Mouse (Mus musculus) neural tube, embryonic 12.5 days (tissue): Measurements from ENCODE around the gene Ndufv1. TPM values are rescaled to one million over a fixed set of nuclear protein-coding genes. Genes with fewer than 3 reads are reported as not detected.
"Not testable (repeated sequence)": the region's sequence is repeated elsewhere in the genome, so short reads cannot be mapped to it uniquely, and the experiment has no call there.

ENCODE experiments used
- ATAC-seq: fragments of 200-750 bp; cut with Nextera tagmentation; 2 replicates; pipeline ENCODE4 v1.8.0; 2017; ENCODE audit warnings: low read depth, mild to moderate bottlenecking, moderate TSS enrichment, moderate library complexity; ENCODE audit not compliant: low FRiP score
- H3K27ac ChIP-seq: fragments of 300-500 bp; sonication (generic); 2 replicates; pipeline ENCODE4 v1.5.1; 2016
- H3K27me3 ChIP-seq: fragments of 300-500 bp; sonication (generic); replicated peaks from 2 replicates; pipeline ENCODE4 v1.6.1; 2016; ENCODE audit warnings: mild to moderate bottlenecking
- H3K36me3 ChIP-seq: fragments of 300-500 bp; sonication (generic); 2 replicates; pipeline ENCODE4 v1.6.1; 2016; ENCODE audit warnings: mild to moderate bottlenecking
- H3K4me1 ChIP-seq: fragments of 300-500 bp; sonication (generic); 2 replicates; pipeline ENCODE4 v1.6.1; 2016
- H3K4me2 ChIP-seq: fragments of 300-500 bp; sonication (generic); replicated peaks from 2 replicates; pipeline ENCODE4 v1.6.1; 2016; ENCODE audit warnings: mild to moderate bottlenecking
- H3K4me3 ChIP-seq: fragments of 300-500 bp; sonication (generic); 2 replicates; pipeline ENCODE4 v1.5.1; 2016
- H3K9ac ChIP-seq: fragments of 300-500 bp; sonication (generic); 2 replicates; pipeline ENCODE4 v1.6.1; 2016; ENCODE audit warnings: mild to moderate bottlenecking
- H3K9me3 ChIP-seq: fragments of 300-500 bp; sonication (generic); 2 replicates; pipeline ENCODE4 v1.6.1; 2016; ENCODE audit warnings: mild to moderate bottlenecking
- WGBS: fragments of 180-500 bp; shearing (Covaris S2); methylation state at CpG from one replicate; pipeline ENCODE4 v1.1.7; 2016; 5-methylcytosine and 5-hydroxymethylcytosine counted together
- polyA plus RNA-seq: library from polyadenylated mRNA; unstranded; fragments of >200 nt; fragmentation: Nextera tagmentation; extraction: Ambion mirVana; gene quantifications from 2 replicates; pipeline ENCODE4 v1.2.1, GENCODE M21; 2016

The Ndufv1 gene
- polyA plus RNA-seq, 1 experiment from 2014 or later = 209 TPM

GRCm38 (mm10) chr19:3983527-3984200 is 28.9 kb downstream of the Ndufv1 start:
- Histone ChIP-seq H3K4me1 (peaks cover 23% of the 10 kb centered on the region), H3K27ac (no peak overlapping the region), H3K4me3 (no peak overlapping the region), H3K36me3 (no peaks in the 10 kb centered on the region), H3K9me3 (no peaks in the 10 kb centered on the region), H3K27me3 (no peaks in the 10 kb centered on the region), H3K9ac (no peak overlapping the region), H3K4me2 (no peak overlapping the region)
- 33% methylated on average over 9 of the region's 9 CpGs for WGBS
- ATAC-seq = no peak

- 74% methylated on average over 9 of the region's 9 CpGs for WGBS
- Histone ChIP-seq H3K27me3 (no peaks in the 10 kb centered on the region), H3K4me2 (no peak overlapping the region), H3K36me3 (no peaks in the 10 kb centered on the region), H3K4me3 (no peak overlapping the region), H3K9me3 (no peaks in the 10 kb centered on the region), H3K9ac (no peak overlapping the region), H3K4me1 (peaks cover 19% of the 10 kb centered on the region), H3K27ac (no peak overlapping the region)
- ATAC-seq = no peak
Observed at GRCm38 (mm10) chr19:3980917-3981316, 31.7 kb downstream of the Ndufv1 start.

- Histone ChIP-seq H3K27ac (no peak overlapping the region), H3K4me1 (peaks cover 17% of the 10 kb centered on the region), H3K4me3 (no peak overlapping the region), H3K4me2 (no peak overlapping the region), H3K9ac (no peak overlapping the region), H3K36me3 (no peaks in the 10 kb centered on the region), H3K27me3 (no peaks in the 10 kb centered on the region), H3K9me3 (no peaks in the 10 kb centered on the region)
- peak; percentile 57; the same call in 1 of the 2 replicates for ATAC-seq
- WGBS = 16% methylated on average over 4 of the region's 4 CpGs
Observed at GRCm38 (mm10) chr19:3980309-3980708, 32.3 kb downstream of the Ndufv1 start.

- H3K27ac ChIP-seq = no peak overlapping the region
- no peak for ATAC-seq
- no peak overlapping the region for H3K4me2 ChIP-seq
- H3K4me3 ChIP-seq = no peak overlapping the region
- no peaks in the 10 kb centered on the region for H3K27me3 ChIP-seq
- no peaks in the 10 kb centered on the region for H3K4me1 ChIP-seq
- H3K9ac ChIP-seq = no peak overlapping the region
- 80% methylated on average over 2 of the region's 2 CpGs for WGBS
- no peaks in the 10 kb centered on the region for H3K9me3 ChIP-seq
- no peaks in the 10 kb centered on the region for H3K36me3 ChIP-seq
Observed at GRCm38 (mm10) chr19:3975866-3976265, 36.7 kb downstream of the Ndufv1 start.

GRCm38 (mm10) chr19:3974608-3975007 is 38.0 kb downstream of the Ndufv1 start:
- not testable (repeated sequence) for H3K4me1 ChIP-seq, H3K36me3 ChIP-seq, H3K27ac ChIP-seq, ATAC-seq, H3K4me3 ChIP-seq, H3K9me3 ChIP-seq, H3K9ac ChIP-seq, H3K4me2 ChIP-seq, H3K27me3 ChIP-seq
- WGBS = 94% methylated on average over 6 of the region's 6 CpGs

GRCm38 (mm10) chr19:3972229-3972628 is 40.4 kb downstream of the Ndufv1 start, which contains the start of gene Aldh3b2:
TSS of gene Aldh3b2 (plus strand) at chr19:3972328.
- no peak within 1 kb of the TSS for H3K4me2 ChIP-seq
- H3K4me3 ChIP-seq = no peak within 1 kb of the TSS
- H3K27me3 ChIP-seq = 0 out of 2 replicates have a peak, but pooled peaks cover 3% of the 10 kb centered on the region
- no peaks in the 10 kb centered on the region for H3K36me3 ChIP-seq
- WGBS = 58% methylated on average over 9 of the region's 9 CpGs
- no peak within 1 kb of the TSS for H3K27ac ChIP-seq
- no peaks in the 10 kb centered on the region for H3K9me3 ChIP-seq
- no peak for ATAC-seq
- H3K9ac ChIP-seq = no peak within 1 kb of the TSS
- no peaks in the 10 kb centered on the region for H3K4me1 ChIP-seq

GRCm38 (mm10) chr19:3967258-3967657 is 45.3 kb downstream of the Ndufv1 start:
- 0 out of 2 replicates have a peak, but pooled peaks cover 3% of the 10 kb centered on the region for H3K27me3 ChIP-seq
- H3K4me1 ChIP-seq = no peaks in the 10 kb centered on the region
- no peak overlapping the region for H3K27ac ChIP-seq
- no peak for ATAC-seq
- 73% methylated on average over 3 of the region's 3 CpGs for WGBS
- no peak overlapping the region for H3K4me2 ChIP-seq
- no peaks in the 10 kb centered on the region for H3K9me3 ChIP-seq
- no peak overlapping the region for H3K9ac ChIP-seq
- H3K4me3 ChIP-seq = no peak overlapping the region
- no peaks in the 10 kb centered on the region for H3K36me3 ChIP-seq

GRCm38 (mm10) chr19:3966330-3967075 is 46.1 kb downstream of the Ndufv1 start:
- H3K9me3 ChIP-seq = no peaks in the 10 kb centered on the region
- 0 out of 2 replicates have a peak, but pooled peaks cover 3% of the 10 kb centered on the region for H3K27me3 ChIP-seq
- ATAC-seq = no peak
- 73% methylated on average over 11 of the region's 11 CpGs for WGBS
- no peak overlapping the region for H3K27ac ChIP-seq
- H3K4me1 ChIP-seq = no peaks in the 10 kb centered on the region
- H3K4me3 ChIP-seq = no peak overlapping the region
- no peak overlapping the region for H3K9ac ChIP-seq
- H3K4me2 ChIP-seq = no peak overlapping the region
- H3K36me3 ChIP-seq = no peaks in the 10 kb centered on the region

- Histone ChIP-seq H3K4me1 (no peaks in the 10 kb centered on the region), H3K36me3 (no peaks in the 10 kb centered on the region), H3K9ac (no peak overlapping the region), H3K4me2 (no peak overlapping the region), H3K4me3 (no peak overlapping the region), H3K9me3 (no peaks in the 10 kb centered on the region), H3K27ac (no peak overlapping the region), H3K27me3 (no peaks in the 10 kb centered on the region)
- 76% methylated on average over 4 of the region's 4 CpGs for WGBS
- no peak for ATAC-seq
Observed at GRCm38 (mm10) chr19:3964030-3964429, 48.6 kb downstream of the Ndufv1 start.

GRCm38 (mm10) chr19:3962469-3962868 is 50.1 kb downstream of the Ndufv1 start:
- no peaks in the 10 kb centered on the region for H3K9me3 ChIP-seq
- ATAC-seq = no peak
- WGBS = 22% methylated on average over 2 of the region's 2 CpGs
- no peaks in the 10 kb centered on the region for H3K36me3 ChIP-seq
- no peak overlapping the region for H3K4me2 ChIP-seq
- H3K9ac ChIP-seq = no peak overlapping the region
- no peaks in the 10 kb centered on the region for H3K4me1 ChIP-seq
- H3K4me3 ChIP-seq = no peak overlapping the region
- H3K27ac ChIP-seq = no peak overlapping the region
- no peaks in the 10 kb centered on the region for H3K27me3 ChIP-seq

GRCm38 (mm10) chr19:3961805-3962204 is 50.8 kb downstream of the Ndufv1 start:
- WGBS = 89% methylated on average over 6 of the region's 6 CpGs

GRCm38 (mm10) chr19:3960211-3960610 is 52.4 kb downstream of the Ndufv1 start:
- Histone ChIP-seq H3K9me3 (no peaks in the 10 kb centered on the region), H3K9ac (no peak overlapping the region), H3K27me3 (no peaks in the 10 kb centered on the region), H3K4me2 (no peak overlapping the region), H3K36me3 (no peaks in the 10 kb centered on the region), H3K27ac (no peak overlapping the region), H3K4me1 (no peaks in the 10 kb centered on the region), H3K4me3 (no peak overlapping the region)
- ATAC-seq = no peak
- 87% methylated on average over 5 of the region's 5 CpGs for WGBS

More at GRCm38 (mm10) chr19:3961805-3962204, 50.8 kb downstream of the Ndufv1 start:
- not testable (repeated sequence) for H3K9me3 ChIP-seq, H3K9ac ChIP-seq, H3K27me3 ChIP-seq, H3K36me3 ChIP-seq, H3K4me1 ChIP-seq, H3K4me3 ChIP-seq, H3K27ac ChIP-seq, H3K4me2 ChIP-seq, ATAC-seq
